Mouse (Mus musculus): Measurements from ENCODE around the gene St5. TPM values are rescaled to one million over a fixed set of nuclear protein-coding genes. Genes with fewer than 3 reads are reported as not detected.

The St5 gene
- polyA plus RNA-seq, 1 experiment from 2014 or later = 11.0 TPM

DNA sequence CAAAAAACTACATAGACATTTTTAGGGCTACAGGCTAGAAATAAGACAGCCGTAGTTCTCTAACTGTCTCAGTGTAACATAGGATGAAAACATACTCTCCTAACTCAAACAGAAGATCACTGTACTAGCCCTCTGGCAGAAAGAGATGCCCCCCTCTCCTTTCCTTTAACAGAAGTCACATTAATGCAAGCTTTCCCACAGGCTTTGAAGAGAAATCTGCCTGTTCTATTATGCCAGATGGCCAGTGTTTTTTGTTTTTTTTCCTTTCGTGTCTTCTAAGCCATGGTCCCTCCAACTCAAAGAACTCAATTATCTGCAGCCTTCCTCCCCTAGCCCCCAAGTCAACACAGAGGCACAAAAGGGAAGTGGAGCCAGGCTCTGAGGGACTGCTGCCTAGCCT, 90.9 kb downstream of the St5 start:
- H3K4me2 ChIP-seq (ENCODE audit: low read length) = no peak overlapping the region
- H3K27me3 ChIP-seq (replicated peaks; ENCODE audit: control insufficient read depth, insufficient read depth, low read length) = no peaks in the 10 kb centered on the region
- H3K9me3 ChIP-seq (replicated peaks; ENCODE audit: control insufficient read depth, low read length) = no peaks in the 10 kb centered on the region
- H3K36me3 ChIP-seq (ENCODE audit: control insufficient read depth, insufficient read depth, low read length) = no peaks in the 10 kb centered on the region
- H3K4me3 ChIP-seq (ENCODE audit: low read depth, low read length) = no peak overlapping the region
- H3K9ac ChIP-seq (ENCODE audit: low read length) = no peak overlapping the region
- DNase-seq (ENCODE audit: low spot score) = peak; percentile 63
- peak overlapping the region; percentile 44; the same call in 1 of the 2 replicates for H3K27ac ChIP-seq (ENCODE audit: low read depth, low read length)
- 23% methylated on average over 2 of the region's 2 CpGs for WGBS
- ATAC-seq = no peak
- peaks cover 27% of the 10 kb centered on the region for H3K4me1 ChIP-seq (ENCODE audit: control insufficient read depth, insufficient read depth, low read length)

DNA sequence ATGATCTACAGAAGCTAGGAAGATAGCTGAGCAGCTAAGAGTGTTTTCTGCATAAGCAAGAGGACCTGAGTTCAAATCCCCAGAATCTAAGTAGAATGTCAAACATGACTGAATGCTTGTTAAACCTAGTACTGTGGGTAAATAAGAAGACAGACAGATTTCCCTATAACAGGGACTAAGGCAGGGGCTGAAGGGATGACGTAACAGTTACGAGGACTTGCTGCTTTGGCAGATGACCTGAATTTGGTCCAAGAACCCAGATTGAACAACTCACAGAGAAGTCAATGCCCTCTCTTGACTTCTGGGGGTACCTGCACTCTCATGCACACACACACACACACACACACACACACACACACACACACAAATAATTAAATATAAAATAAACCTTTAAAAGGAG, 93.1 kb downstream of the St5 start:
- no peak for ATAC-seq
- no peak overlapping the region for H3K4me3 ChIP-seq (ENCODE audit: low read depth, low read length)
- WGBS = 82% methylated on average over 2 of the region's 2 CpGs

DNA sequence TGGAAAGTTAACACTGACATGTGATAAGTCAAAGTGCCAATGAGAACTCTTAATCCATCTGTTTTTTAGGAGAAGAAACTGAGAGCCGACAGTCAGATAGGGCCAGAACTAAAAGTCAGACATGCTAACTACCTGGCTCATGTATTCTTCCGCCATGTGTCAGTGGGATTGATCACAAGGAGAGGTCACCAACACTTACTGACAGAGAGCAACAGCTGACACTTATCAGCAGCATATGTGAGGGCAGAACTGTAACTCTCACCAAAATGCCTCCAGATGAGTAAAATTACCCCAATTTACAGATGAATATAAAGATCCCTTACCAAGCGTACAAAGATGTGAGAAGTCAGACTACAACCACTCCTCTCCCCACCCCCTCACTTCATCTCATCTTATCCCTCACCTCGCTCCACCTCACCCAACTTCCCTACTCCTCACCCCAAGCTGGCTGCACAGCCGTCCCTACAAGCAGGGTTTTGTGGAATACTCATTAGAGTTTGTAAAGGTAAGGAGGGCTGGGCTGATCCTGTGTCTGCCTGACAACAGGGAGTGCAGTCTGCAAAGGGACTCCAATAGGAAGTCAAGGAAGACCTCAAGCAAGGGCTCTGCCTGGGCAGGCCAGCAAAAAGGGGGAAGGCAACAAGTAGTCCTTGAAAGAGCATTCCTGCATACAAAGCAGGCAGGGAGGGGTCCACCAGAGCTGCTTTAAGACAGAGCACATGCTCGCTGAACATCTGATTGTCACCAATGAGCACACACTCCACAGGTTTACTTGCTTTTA, 93.7 kb downstream of the St5 start:
- no peak for ATAC-seq
- peaks cover 12% of the 10 kb centered on the region for H3K4me1 ChIP-seq (ENCODE audit: control insufficient read depth, insufficient read depth, low read length)
- no peak overlapping the region for H3K27ac ChIP-seq (ENCODE audit: low read depth, low read length)
- H3K4me3 ChIP-seq (ENCODE audit: low read depth, low read length) = no peak overlapping the region
- no peaks in the 10 kb centered on the region for H3K36me3 ChIP-seq (ENCODE audit: control insufficient read depth, insufficient read depth, low read length)
- no peaks in the 10 kb centered on the region for H3K9me3 ChIP-seq (replicated peaks; ENCODE audit: control insufficient read depth, low read length)
- H3K27me3 ChIP-seq (replicated peaks; ENCODE audit: control insufficient read depth, insufficient read depth, low read length) = no peaks in the 10 kb centered on the region
- DNase-seq (ENCODE audit: low spot score) = no peak
- H3K9ac ChIP-seq (ENCODE audit: low read length) = no peak overlapping the region
- no peak overlapping the region for H3K4me2 ChIP-seq (ENCODE audit: low read length)
- WGBS = 60% methylated on average over 6 of the region's 6 CpGs

More for the DNA sequence above, 93.1 kb downstream of the St5 start:
- no peak overlapping the region for H3K27ac ChIP-seq (ENCODE audit: low read depth, low read length)
- H3K4me2 ChIP-seq (ENCODE audit: low read length) = no peak overlapping the region
- peaks cover 18% of the 10 kb centered on the region for H3K4me1 ChIP-seq (ENCODE audit: control insufficient read depth, insufficient read depth, low read length)
- H3K27me3 ChIP-seq (replicated peaks; ENCODE audit: control insufficient read depth, insufficient read depth, low read length) = no peaks in the 10 kb centered on the region
- no peaks in the 10 kb centered on the region for H3K9me3 ChIP-seq (replicated peaks; ENCODE audit: control insufficient read depth, low read length)
- no peak for DNase-seq (ENCODE audit: low spot score)
- H3K36me3 ChIP-seq (ENCODE audit: control insufficient read depth, insufficient read depth, low read length) = no peaks in the 10 kb centered on the region
- no peak overlapping the region for H3K9ac ChIP-seq (ENCODE audit: low read length)

DNA sequence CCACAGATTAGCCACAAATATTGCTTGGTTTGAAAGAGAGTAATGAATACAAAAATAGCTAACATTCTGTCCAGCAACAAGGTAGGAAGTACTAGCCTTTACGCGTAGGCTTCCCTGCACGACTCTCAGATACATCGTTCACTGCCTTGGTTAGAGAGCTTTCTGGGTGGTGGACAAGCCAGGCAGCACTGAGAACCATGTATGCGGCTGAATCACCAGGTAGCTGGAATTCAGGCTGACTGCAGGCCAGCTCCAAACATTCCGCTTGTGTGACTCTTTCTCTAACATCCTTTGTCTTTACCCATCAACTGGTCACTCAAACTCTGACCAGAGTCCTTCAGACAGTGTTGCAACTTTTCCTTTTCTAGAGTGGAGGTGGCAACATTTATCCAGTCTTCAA, 94.6 kb downstream of the St5 start:
- Histone ChIP-seq H3K4me1 (ENCODE audit: control insufficient read depth, insufficient read depth, low read length) (peaks cover 11% of the 10 kb centered on the region), H3K4me3 (ENCODE audit: low read depth, low read length) (no peak overlapping the region), H3K9ac (ENCODE audit: low read length) (no peak overlapping the region), H3K4me2 (ENCODE audit: low read length) (no peak overlapping the region), H3K9me3 (replicated peaks; ENCODE audit: control insufficient read depth, low read length) (no peaks in the 10 kb centered on the region), H3K27me3 (replicated peaks; ENCODE audit: control insufficient read depth, insufficient read depth, low read length) (no peaks in the 10 kb centered on the region), H3K36me3 (ENCODE audit: control insufficient read depth, insufficient read depth, low read length) (no peaks in the 10 kb centered on the region), H3K27ac (ENCODE audit: low read depth, low read length) (no peak overlapping the region)
- DNase-seq (ENCODE audit: low spot score) = no peak
- WGBS = 87% methylated on average over 6 of the region's 6 CpGs
- ATAC-seq = no peak

DNA sequence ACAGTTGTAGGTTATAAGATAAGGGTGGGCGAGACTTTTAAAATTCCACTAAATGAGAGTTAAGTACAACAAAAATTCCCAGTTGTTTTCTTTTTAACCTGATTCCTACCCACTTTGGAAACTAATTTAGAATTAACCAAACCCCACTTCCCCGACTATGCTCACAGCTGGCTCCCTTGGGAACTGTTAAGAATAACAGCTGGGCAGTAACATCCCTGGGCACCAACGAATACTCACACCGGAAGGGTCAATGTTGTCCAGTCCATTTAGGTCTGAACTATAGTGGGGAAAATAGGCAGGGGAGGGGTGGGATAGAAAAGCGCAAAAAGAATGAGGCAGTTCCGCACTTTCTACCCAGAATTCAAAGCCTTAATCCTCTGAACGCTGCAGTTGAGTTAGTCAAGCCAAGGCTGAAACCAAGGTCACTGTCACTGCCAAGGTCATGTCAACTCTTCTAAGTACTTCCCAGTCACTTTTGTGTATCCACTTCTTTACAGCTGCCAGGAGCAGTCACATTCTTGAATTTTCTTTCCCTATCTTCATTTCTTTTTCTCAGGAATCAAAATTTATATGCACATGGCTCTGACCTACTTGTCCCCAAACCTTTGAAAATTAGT, 96.3 kb downstream of the St5 start:
- Histone ChIP-seq H3K4me2 (ENCODE audit: low read length) (no peak overlapping the region), H3K36me3 (ENCODE audit: control insufficient read depth, insufficient read depth, low read length) (no peaks in the 10 kb centered on the region), H3K9me3 (replicated peaks; ENCODE audit: control insufficient read depth, low read length) (no peaks in the 10 kb centered on the region), H3K27ac (ENCODE audit: low read depth, low read length) (no peak overlapping the region), H3K9ac (ENCODE audit: low read length) (no peak overlapping the region), H3K4me3 (ENCODE audit: low read depth, low read length) (no peak overlapping the region), H3K27me3 (replicated peaks; ENCODE audit: control insufficient read depth, insufficient read depth, low read length) (no peaks in the 10 kb centered on the region), H3K4me1 (ENCODE audit: control insufficient read depth, insufficient read depth, low read length) (peaks cover 5% of the 10 kb centered on the region)
- ATAC-seq (no peak), DNase-seq (ENCODE audit: low spot score) (no peak)
- WGBS = 80% methylated on average over 7 of the region's 7 CpGs

DNA sequence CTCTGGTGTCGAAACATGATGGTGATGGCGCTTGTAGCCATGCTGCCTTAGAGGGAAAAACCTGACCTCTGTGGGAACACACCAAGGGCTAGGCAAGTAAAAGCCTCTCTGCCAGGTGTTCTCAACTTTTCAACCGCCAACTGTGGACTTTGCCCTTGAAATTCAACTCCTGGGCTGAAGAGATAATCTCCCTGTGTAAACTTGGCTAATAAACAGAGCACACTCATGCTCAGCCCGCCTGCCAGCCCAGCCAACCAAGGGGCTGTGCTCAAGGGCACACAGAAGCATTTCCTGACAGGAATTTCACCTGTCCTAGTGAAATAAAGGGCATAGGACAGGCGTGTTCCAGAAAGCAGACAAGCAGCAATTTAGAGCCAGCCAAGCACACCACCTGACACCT, 100.8 kb downstream of the St5 start:
- H3K4me1 ChIP-seq (ENCODE audit: control insufficient read depth, insufficient read depth, low read length) = no peaks in the 10 kb centered on the region; the same call in 1 of the 2 replicates
- no peak overlapping the region for H3K27ac ChIP-seq (ENCODE audit: low read depth, low read length)
- H3K9me3 ChIP-seq (replicated peaks; ENCODE audit: control insufficient read depth, low read length) = no peaks in the 10 kb centered on the region
- no peaks in the 10 kb centered on the region for H3K27me3 ChIP-seq (replicated peaks; ENCODE audit: control insufficient read depth, insufficient read depth, low read length)
- 83% methylated on average over 5 of the region's 5 CpGs for WGBS
- H3K9ac ChIP-seq (ENCODE audit: low read length) = no peak overlapping the region
- no peak for DNase-seq (ENCODE audit: low spot score)
- H3K4me3 ChIP-seq (ENCODE audit: low read depth, low read length) = no peak overlapping the region
- H3K36me3 ChIP-seq (ENCODE audit: control insufficient read depth, insufficient read depth, low read length) = no peaks in the 10 kb centered on the region
- ATAC-seq = no peak
- no peak overlapping the region for H3K4me2 ChIP-seq (ENCODE audit: low read length)

DNA sequence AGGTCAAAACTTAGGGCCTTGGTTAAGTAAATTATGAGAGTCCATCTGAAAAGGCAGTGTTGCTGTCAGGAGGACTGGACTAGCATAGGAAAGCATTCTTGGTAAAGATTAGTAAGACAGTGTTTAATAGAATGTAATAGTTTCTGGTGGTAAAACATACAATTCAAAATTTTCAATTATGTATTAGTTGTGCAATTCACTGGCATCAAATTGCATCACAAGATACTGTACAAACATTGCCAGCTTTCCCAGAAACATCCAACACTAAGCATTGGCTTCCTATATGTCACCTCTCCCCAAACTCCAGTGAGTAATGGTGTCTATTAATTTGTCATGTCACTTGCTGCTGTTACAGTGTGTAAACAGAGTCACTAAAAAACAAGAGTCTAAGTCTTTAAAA, 101.4 kb downstream of the St5 start:
- no peak overlapping the region for H3K4me2 ChIP-seq (ENCODE audit: low read length)
- no peak overlapping the region for H3K9ac ChIP-seq (ENCODE audit: low read length)
- H3K9me3 ChIP-seq (replicated peaks; ENCODE audit: control insufficient read depth, low read length) = no peaks in the 10 kb centered on the region
- ATAC-seq (no peak), DNase-seq (ENCODE audit: low spot score) (no peak)
- H3K27ac ChIP-seq (ENCODE audit: low read depth, low read length) = no peak overlapping the region
- no peaks in the 10 kb centered on the region; the same call in 1 of the 2 replicates for H3K4me1 ChIP-seq (ENCODE audit: control insufficient read depth, insufficient read depth, low read length)
- H3K4me3 ChIP-seq (ENCODE audit: low read depth, low read length) = no peak overlapping the region
- no peaks in the 10 kb centered on the region for H3K27me3 ChIP-seq (replicated peaks; ENCODE audit: control insufficient read depth, insufficient read depth, low read length)
- H3K36me3 ChIP-seq (ENCODE audit: control insufficient read depth, insufficient read depth, low read length) = no peaks in the 10 kb centered on the region

DNA sequence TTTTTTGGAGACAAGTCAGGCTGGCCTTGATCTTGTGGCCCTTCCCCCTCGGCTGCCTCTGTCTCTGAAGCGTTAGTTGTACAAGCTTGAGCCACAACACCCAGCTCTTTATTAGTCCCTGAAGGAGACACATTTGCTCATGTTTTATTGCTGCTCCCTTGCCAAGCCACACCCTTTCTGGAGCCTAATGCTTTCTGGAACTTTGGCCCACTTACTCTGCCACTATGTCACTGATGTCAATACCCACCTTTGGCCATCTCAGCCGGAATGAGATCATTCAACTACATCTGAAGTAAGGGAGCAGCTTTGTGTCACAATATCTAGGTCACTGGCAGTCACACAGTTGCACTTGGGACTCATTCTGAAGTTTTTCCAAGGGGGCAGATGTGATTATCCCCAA, 102.7 kb downstream of the St5 start:
- Histone ChIP-seq H3K27me3 (replicated peaks; ENCODE audit: control insufficient read depth, insufficient read depth, low read length) (no peaks in the 10 kb centered on the region), H3K36me3 (ENCODE audit: control insufficient read depth, insufficient read depth, low read length) (no peaks in the 10 kb centered on the region), H3K4me1 (ENCODE audit: control insufficient read depth, insufficient read depth, low read length) (no peaks in the 10 kb centered on the region; the same call in 1 of the 2 replicates), H3K9ac (ENCODE audit: low read length) (no peak overlapping the region), H3K27ac (ENCODE audit: low read depth, low read length) (no peak overlapping the region), H3K9me3 (replicated peaks; ENCODE audit: control insufficient read depth, low read length) (no peaks in the 10 kb centered on the region), H3K4me3 (ENCODE audit: low read depth, low read length) (no peak overlapping the region), H3K4me2 (ENCODE audit: low read length) (no peak overlapping the region)
- no peak for ATAC-seq
- DNase-seq (ENCODE audit: low spot score) = no peak
- WGBS = 55% methylated on average over 3 of the region's 3 CpGs

DNA sequence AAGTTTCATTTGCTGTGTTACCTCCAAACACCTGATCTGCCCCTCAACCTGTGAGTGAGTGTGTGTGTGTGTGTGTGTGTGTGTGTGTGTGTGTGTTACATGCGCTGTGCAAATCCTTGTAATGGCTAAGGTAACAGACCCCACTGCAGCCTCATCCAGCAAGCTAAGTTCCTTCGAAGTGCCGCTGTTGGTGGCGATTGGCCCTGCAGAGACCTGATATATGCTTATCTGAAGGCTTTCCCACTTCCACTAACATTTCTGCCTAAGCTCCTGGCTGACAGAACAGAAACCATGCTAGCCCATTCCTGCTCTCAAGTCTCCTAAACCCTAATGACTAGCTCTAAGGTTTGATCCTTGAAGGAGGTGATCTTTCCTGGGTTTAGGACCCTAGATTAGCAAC, 103.4 kb downstream of the St5 start:
- Histone ChIP-seq H3K27ac (ENCODE audit: low read depth, low read length) (no peak overlapping the region), H3K9ac (ENCODE audit: low read length) (no peak overlapping the region), H3K9me3 (replicated peaks; ENCODE audit: control insufficient read depth, low read length) (no peaks in the 10 kb centered on the region), H3K4me1 (ENCODE audit: control insufficient read depth, insufficient read depth, low read length) (no peaks in the 10 kb centered on the region; the same call in 1 of the 2 replicates), H3K27me3 (replicated peaks; ENCODE audit: control insufficient read depth, insufficient read depth, low read length) (no peaks in the 10 kb centered on the region), H3K36me3 (ENCODE audit: control insufficient read depth, insufficient read depth, low read length) (no peaks in the 10 kb centered on the region), H3K4me3 (ENCODE audit: low read depth, low read length) (no peak overlapping the region), H3K4me2 (ENCODE audit: low read length) (no peak overlapping the region)
- DNase-seq (ENCODE audit: low spot score) (no peak), ATAC-seq (no peak)
- 93% methylated on average over 4 of the region's 4 CpGs for WGBS

Data from forebrain, embryonic 14.5 days (tissue).